Mouse (Mus musculus): ENCODE data around the gene Ky. TPM values are rescaled to one million over a fixed set of nuclear protein-coding genes. Genes with fewer than 3 reads are reported as not detected.

The Ky gene
- polyA plus RNA-seq (2014; fragmentation: Nextera tagmentation; extraction: Ambion mirVana) = 0.81 and 1.6 TPM in 2 replicates

DNA sequence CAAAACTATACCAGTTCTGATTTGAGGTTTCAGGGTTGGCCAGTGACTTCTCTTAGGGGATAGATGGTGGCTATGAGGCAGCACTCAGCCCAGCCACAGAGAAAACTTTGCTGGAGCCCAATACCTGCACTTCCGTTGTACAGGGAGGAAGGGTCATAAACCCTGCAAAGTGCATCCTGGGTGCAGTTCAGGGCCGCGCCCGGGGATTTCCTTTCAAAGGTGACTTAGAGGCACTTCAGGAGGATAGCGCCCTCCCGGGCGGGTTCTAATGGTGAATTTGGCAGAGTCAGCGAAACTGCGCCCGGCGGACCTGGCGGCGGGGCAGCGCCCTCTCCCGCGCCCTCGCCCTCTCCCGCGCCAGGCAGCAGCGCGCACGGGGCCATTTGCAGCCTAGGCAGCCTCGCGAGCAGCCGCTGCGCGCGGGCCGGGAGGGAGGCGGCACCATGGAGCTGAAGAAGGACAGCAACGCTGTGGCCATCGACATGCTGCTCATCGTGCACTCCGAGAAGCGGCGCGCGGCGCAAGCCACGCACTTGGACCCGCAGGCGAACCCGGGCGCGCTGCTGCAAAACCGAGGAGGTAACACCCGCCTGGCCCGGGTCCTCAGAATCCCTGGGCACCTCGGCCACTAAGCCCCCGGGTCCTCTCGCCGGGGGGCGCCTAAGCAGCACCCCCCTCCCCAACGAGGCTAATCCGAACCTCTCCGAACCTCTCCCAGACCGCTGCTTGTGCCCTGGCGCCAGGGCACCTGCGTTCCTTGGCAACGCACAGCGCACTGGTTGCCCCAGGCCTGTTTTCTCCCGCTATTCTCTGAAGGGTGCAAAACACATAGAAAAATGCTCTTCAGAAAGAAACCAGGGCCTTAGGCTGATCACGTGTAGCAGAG lies at the start of gene Ky:
TSS of gene Ky (plus strand) at position 51 of the 886 bp plus-strand sequence.
- Histone ChIP-seq H3K27ac (ENCODE audit: low read depth, low read length) (no peak within 1 kb of the TSS), H3K27me3 (ENCODE audit: control insufficient read depth, insufficient read depth, low read length) (peaks cover 7% of the 10 kb centered on the region; the same call in 1 of the 2 replicates)
- WGBS = under 1% methylated on average over 61 of the region's 63 CpGs

DNA sequence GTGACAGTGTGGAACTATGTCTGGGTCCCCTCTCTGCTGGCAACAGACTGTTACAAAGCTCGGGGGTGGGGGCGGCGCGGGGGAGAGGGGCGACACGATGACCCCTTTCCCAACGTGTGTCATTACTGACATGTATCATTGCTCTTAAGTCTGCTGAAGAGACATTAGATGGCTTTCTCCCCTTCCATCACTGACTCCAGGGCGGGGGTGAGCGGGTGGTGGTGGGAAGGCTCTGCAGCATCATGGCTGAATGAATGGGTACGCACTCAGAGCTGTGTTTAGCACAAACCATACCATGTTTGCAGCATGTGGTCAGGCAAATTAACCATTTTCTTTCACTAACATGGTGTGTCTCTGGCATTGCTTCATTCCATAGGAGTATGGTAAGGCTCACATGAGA lies 43.3 kb upstream of the Ky start:
- Histone ChIP-seq H3K9ac (replicated peaks; ENCODE audit: low read depth, low read length) (no peak overlapping the region), H3K9me3 (ENCODE audit: control insufficient read depth, low read length) (no peaks in the 10 kb centered on the region), H3K4me2 (ENCODE audit: low read depth, low read length) (no peak overlapping the region), H3K4me3 (ENCODE audit: low read depth, low read length) (no peak overlapping the region), H3K4me1 (ENCODE audit: control insufficient read depth, insufficient read depth, low read length) (no peaks in the 10 kb centered on the region), H3K36me3 (ENCODE audit: control insufficient read depth, insufficient read depth, low read length) (no peaks in the 10 kb centered on the region), H3K27me3 (ENCODE audit: control insufficient read depth, insufficient read depth, low read length) (no peaks in the 10 kb centered on the region), H3K27ac (ENCODE audit: low read depth, low read length) (no peak overlapping the region)
- WGBS = 95% methylated on average over 10 of the region's 10 CpGs
- no peak for ATAC-seq (ENCODE audit: low read depth)

More for the DNA sequence above, at the start of gene Ky:
- peak within 1 kb of the TSS; percentile 42 for H3K4me3 ChIP-seq (ENCODE audit: low read depth, low read length)
- H3K4me1 ChIP-seq (ENCODE audit: control insufficient read depth, insufficient read depth, low read length) = 0 out of 2 replicates have a peak, but pooled peaks cover 4% of the 10 kb centered on the region
- H3K9me3 ChIP-seq (ENCODE audit: control insufficient read depth, low read length) = no peaks in the 10 kb centered on the region
- H3K9ac ChIP-seq (replicated peaks; ENCODE audit: low read depth, low read length) = peak within 1 kb of the TSS; percentile 65
- peak within 1 kb of the TSS; percentile 96 for H3K4me2 ChIP-seq (ENCODE audit: low read depth, low read length)
- H3K36me3 ChIP-seq (ENCODE audit: control insufficient read depth, insufficient read depth, low read length) = no peaks in the 10 kb centered on the region
- peak; percentile 34; the same call in 1 of the 2 replicates for ATAC-seq (ENCODE audit: low read depth)

DNA sequence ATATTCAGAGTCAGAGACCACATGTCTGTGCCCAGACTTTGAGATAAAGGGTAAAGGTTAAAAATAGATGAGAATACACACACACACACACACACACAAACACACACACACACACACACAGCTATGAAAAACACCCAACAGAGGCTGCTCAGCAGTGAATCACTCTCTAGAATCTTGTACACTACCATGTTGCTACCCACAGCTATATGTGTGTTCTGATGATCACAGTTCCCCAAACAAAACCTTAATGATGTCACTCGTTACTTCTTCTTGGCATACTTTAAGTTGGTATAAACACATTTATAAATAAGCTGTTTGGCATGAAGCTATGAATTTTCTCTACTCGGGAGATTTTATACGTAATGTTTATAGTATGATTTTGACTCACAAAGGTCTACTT lies 40.5 kb upstream of the Ky start:
- H3K4me1 ChIP-seq (ENCODE audit: control insufficient read depth, insufficient read depth, low read length) = no peaks in the 10 kb centered on the region

DNA sequence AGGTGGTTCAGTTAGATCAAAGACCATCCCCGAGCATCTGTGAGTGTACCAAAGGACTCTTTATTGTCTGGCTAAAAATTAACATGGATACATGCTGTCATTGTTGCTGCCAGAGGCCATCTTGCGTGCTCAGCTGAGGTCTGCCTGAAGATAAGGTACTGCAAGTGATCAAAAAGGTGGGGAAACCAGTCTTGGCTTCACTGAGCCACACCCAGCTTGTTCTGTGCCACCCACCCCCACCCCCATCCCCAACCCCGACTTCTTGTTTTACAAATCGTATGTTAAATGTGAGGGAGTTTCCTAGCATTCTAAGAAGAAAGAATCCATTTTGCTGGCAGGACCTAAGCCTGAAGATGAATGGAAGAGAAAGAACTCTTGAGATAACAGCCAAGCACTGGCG lies 39.8 kb upstream of the Ky start:
- Histone ChIP-seq H3K9ac (replicated peaks; ENCODE audit: low read depth, low read length) (no peak overlapping the region), H3K27me3 (ENCODE audit: control insufficient read depth, insufficient read depth, low read length) (no peaks in the 10 kb centered on the region), H3K4me2 (ENCODE audit: low read depth, low read length) (no peak overlapping the region), H3K36me3 (ENCODE audit: control insufficient read depth, insufficient read depth, low read length) (no peaks in the 10 kb centered on the region), H3K9me3 (ENCODE audit: control insufficient read depth, low read length) (no peaks in the 10 kb centered on the region), H3K4me3 (ENCODE audit: low read depth, low read length) (no peak overlapping the region), H3K4me1 (ENCODE audit: control insufficient read depth, insufficient read depth, low read length) (no peaks in the 10 kb centered on the region), H3K27ac (ENCODE audit: low read depth, low read length) (no peak overlapping the region)
- ATAC-seq (ENCODE audit: low read depth) = no peak
- 83% methylated on average over 5 of the region's 5 CpGs for WGBS

More for the DNA sequence above, 40.5 kb upstream of the Ky start:
- Histone ChIP-seq H3K4me2 (ENCODE audit: low read depth, low read length) (no peak overlapping the region), H3K27ac (ENCODE audit: low read depth, low read length) (no peak overlapping the region), H3K9me3 (ENCODE audit: control insufficient read depth, low read length) (no peaks in the 10 kb centered on the region), H3K9ac (replicated peaks; ENCODE audit: low read depth, low read length) (no peak overlapping the region), H3K27me3 (ENCODE audit: control insufficient read depth, insufficient read depth, low read length) (no peaks in the 10 kb centered on the region), H3K4me3 (ENCODE audit: low read depth, low read length) (no peak overlapping the region), H3K36me3 (ENCODE audit: control insufficient read depth, insufficient read depth, low read length) (no peaks in the 10 kb centered on the region)
- ATAC-seq (ENCODE audit: low read depth) = no peak
- 89% methylated on average over 3 of the region's 3 CpGs for WGBS

DNA sequence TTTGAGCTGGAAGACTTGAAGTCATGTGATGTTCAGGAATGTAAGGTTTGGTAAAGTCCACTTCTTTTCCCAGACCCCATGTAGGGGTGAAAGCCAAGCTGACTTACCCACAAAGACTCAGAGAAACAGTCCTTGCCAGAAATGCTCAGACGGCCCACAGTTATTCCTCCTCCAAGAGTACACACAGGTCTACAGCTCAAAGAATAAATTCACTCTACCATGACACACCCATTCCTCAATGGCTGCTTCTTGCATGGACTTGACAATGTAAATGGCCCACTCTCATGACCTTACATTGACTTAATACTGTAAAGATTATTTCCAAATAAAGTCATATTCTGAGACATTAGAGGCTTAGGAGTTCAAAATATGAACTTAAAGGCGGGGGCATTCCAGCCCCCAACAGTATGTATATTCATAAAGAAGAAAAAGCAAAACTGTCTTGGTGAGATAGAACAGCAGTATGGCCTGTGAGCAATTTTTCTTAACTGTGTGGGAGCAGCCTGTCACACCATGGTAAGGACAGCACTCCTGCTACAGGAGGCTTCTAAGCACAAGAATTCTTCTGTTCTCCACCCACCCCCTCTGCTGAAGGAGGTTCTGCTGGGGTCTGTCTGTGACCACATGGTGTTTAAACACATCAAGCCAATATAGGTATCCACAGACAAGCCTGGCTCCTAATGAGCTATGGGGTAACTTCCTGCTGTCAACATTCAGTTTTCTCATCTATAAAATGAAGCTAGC lies 35.3 kb upstream of the Ky start:
- Histone ChIP-seq H3K27ac (ENCODE audit: low read depth, low read length) (no peak overlapping the region), H3K4me1 (ENCODE audit: control insufficient read depth, insufficient read depth, low read length) (no peaks in the 10 kb centered on the region), H3K36me3 (ENCODE audit: control insufficient read depth, insufficient read depth, low read length) (no peaks in the 10 kb centered on the region), H3K27me3 (ENCODE audit: control insufficient read depth, insufficient read depth, low read length) (no peaks in the 10 kb centered on the region), H3K4me2 (ENCODE audit: low read depth, low read length) (no peak overlapping the region), H3K4me3 (ENCODE audit: low read depth, low read length) (no peak overlapping the region), H3K9me3 (ENCODE audit: control insufficient read depth, low read length) (no peaks in the 10 kb centered on the region), H3K9ac (replicated peaks; ENCODE audit: low read depth, low read length) (no peak overlapping the region)
- ATAC-seq (ENCODE audit: low read depth) = no peak
- 86% methylated on average over 2 of the region's 2 CpGs for WGBS

DNA sequence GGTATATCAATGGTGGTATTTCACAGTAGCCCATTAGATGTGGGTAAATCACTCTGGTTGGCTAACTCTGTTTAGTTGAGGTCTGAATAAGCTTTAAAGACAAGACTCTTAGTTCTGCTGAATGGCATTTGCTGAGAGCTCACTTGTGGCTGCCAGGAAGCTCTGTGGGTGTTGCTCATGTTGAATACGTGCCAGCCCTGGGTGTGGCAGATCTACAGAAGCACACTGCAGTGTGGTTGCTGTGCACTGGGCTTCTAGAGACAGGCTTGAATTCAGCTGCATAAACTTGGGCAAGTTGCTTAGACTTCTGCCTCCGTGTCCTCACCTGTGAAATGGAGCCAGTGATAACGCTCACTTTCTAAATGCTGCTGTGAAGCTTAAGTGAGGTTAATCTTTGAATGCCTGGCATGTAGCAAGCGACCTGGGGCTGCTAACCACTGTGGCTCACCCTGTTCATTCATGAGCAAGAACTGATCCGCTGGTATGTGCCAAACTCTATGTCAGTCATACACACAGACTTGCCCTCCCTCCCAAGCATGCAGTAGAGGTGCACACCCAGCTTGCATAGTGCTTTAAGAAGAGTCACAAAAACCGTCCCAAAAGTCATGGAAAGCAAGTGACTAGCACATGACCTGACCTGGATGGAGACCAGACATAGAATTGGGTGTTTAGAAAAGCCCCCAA lies 27.6 kb upstream of the Ky start:
- Histone ChIP-seq H3K4me3 (ENCODE audit: low read depth, low read length) (no peak overlapping the region), H3K9ac (replicated peaks; ENCODE audit: low read depth, low read length) (no peak overlapping the region), H3K9me3 (ENCODE audit: control insufficient read depth, low read length) (no peaks in the 10 kb centered on the region), H3K36me3 (ENCODE audit: control insufficient read depth, insufficient read depth, low read length) (no peaks in the 10 kb centered on the region), H3K4me2 (ENCODE audit: low read depth, low read length) (no peak overlapping the region), H3K4me1 (ENCODE audit: control insufficient read depth, insufficient read depth, low read length) (no peaks in the 10 kb centered on the region), H3K27ac (ENCODE audit: low read depth, low read length) (no peak overlapping the region), H3K27me3 (ENCODE audit: control insufficient read depth, insufficient read depth, low read length) (no peaks in the 10 kb centered on the region)
- ATAC-seq (ENCODE audit: low read depth) = no peak
- 84% methylated on average over 6 of the region's 6 CpGs for WGBS

DNA sequence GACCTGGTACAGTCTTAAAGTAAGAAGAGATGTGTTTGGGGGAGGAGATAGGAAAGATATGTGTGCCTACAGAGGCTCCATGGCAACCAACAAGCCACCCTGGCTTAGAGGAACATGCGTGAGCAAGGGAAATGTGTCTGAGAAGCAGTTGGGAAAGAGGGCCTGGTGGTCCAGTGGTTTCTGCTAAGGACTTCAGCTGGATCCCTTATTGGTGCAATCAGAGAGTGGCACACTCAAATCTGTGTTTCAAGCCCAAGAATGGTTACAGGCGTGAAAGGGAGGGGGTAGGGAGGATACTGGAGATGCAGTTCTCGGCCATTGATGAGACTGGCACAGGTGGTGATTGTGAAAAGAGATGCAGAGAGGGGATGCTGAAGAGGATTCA lies 27.1 kb upstream of the Ky start:
- no peak overlapping the region for H3K27ac ChIP-seq (ENCODE audit: low read depth, low read length)
- H3K36me3 ChIP-seq (ENCODE audit: control insufficient read depth, insufficient read depth, low read length) = no peaks in the 10 kb centered on the region
- H3K4me2 ChIP-seq (ENCODE audit: low read depth, low read length) = no peak overlapping the region
- no peak overlapping the region for H3K4me3 ChIP-seq (ENCODE audit: low read depth, low read length)
- 91% methylated on average over 3 of the region's 3 CpGs for WGBS
- H3K4me1 ChIP-seq (ENCODE audit: control insufficient read depth, insufficient read depth, low read length) = no peaks in the 10 kb centered on the region
- ATAC-seq (ENCODE audit: low read depth) = no peak
- H3K9me3 ChIP-seq (ENCODE audit: control insufficient read depth, low read length) = no peaks in the 10 kb centered on the region
- H3K27me3 ChIP-seq (ENCODE audit: control insufficient read depth, insufficient read depth, low read length) = no peaks in the 10 kb centered on the region
- no peak overlapping the region for H3K9ac ChIP-seq (replicated peaks; ENCODE audit: low read depth, low read length)

DNA sequence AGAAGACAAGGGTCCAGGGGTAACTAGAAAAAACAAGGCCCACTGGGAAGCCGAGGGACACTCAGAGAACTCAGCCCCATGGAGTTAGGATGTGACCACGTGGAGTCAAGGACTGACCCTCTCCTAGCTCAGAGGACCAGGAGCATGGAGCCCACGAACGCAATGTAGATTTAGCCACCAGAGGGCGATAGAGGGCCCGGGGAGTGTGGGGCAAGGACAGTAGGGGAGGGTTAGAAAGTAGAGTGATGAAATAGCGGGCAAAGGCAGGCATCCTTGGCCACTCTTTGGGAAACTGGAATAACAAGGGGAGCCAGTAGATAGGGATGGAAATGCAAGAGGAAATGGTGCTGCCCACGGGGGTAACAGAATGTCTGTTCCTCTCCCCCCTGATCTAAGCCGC lies 26.5 kb upstream of the Ky start:
- WGBS = 50% methylated on average over 9 of the region's 9 CpGs
- no peak overlapping the region for H3K4me2 ChIP-seq (ENCODE audit: low read depth, low read length)
- H3K27ac ChIP-seq (ENCODE audit: low read depth, low read length) = no peak overlapping the region
- H3K4me1 ChIP-seq (ENCODE audit: control insufficient read depth, insufficient read depth, low read length) = no peaks in the 10 kb centered on the region
- no peaks in the 10 kb centered on the region for H3K36me3 ChIP-seq (ENCODE audit: control insufficient read depth, insufficient read depth, low read length)
- H3K4me3 ChIP-seq (ENCODE audit: low read depth, low read length) = no peak overlapping the region
- no peak for ATAC-seq (ENCODE audit: low read depth)
- H3K27me3 ChIP-seq (ENCODE audit: control insufficient read depth, insufficient read depth, low read length) = no peaks in the 10 kb centered on the region
- H3K9me3 ChIP-seq (ENCODE audit: control insufficient read depth, low read length) = no peaks in the 10 kb centered on the region
- H3K9ac ChIP-seq (replicated peaks; ENCODE audit: low read depth, low read length) = no peak overlapping the region

Measured in neural tube, embryonic 14.5 days (tissue).